Mouse (Mus musculus): ENCODE data around the gene Pnpla1. TPM values are rescaled to one million over a fixed set of nuclear protein-coding genes. Genes with fewer than 3 reads are reported as not detected.
"Not testable (repeated sequence)": the region's sequence is repeated elsewhere in the genome, so short reads cannot be mapped to it uniquely, and the experiment has no call there.

Gene Pnpla1
- polyA plus RNA-seq, 1 experiment from 2014 or later: 0.07 TPM

DNA sequence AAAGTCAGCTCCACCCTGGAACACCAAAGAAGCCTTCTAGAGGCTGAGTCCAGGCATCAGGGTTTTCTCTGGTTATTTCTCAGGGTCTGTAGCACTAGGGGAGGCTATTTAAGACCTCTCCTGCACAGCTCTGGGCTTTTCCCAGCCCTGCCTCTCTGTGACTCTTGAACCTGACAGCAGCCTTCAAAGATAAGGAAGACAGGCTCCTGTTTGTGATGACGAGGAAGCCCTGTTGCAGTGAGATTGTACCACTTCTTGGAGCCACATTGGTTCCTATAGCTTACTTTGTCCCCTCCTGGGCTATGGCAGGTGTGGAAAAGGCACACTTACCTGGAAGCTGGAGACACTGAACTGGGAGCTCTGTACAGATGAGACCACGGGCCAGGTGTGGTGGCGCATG, 25.3 kb upstream of the Pnpla1 start:
- peaks cover 21% of the 10 kb centered on the region for H3K36me3 ChIP-seq (ENCODE audit: control insufficient read depth, insufficient read depth, low read length)
- no peaks in the 10 kb centered on the region for H3K4me1 ChIP-seq (ENCODE audit: control insufficient read depth, insufficient read depth, low read length)
- WGBS: 95% methylated on average over 3 of the region's 3 CpGs
- no peaks in the 10 kb centered on the region for H3K27me3 ChIP-seq (ENCODE audit: control insufficient read depth, insufficient read depth, low read length)
- no peaks in the 10 kb centered on the region for H3K9me3 ChIP-seq (ENCODE audit: control insufficient read depth, low read length)
- no peak overlapping the region for H3K4me2 ChIP-seq (ENCODE audit: low read depth, low read length)
- ATAC-seq (ENCODE audit: low read depth): no peak
- no peak overlapping the region for H3K4me3 ChIP-seq (ENCODE audit: low read depth, low read length)
- no peak overlapping the region for H3K27ac ChIP-seq (ENCODE audit: low read depth, low read length)
- H3K9ac ChIP-seq (replicated peaks; ENCODE audit: low read depth, low read length): no peak overlapping the region

DNA sequence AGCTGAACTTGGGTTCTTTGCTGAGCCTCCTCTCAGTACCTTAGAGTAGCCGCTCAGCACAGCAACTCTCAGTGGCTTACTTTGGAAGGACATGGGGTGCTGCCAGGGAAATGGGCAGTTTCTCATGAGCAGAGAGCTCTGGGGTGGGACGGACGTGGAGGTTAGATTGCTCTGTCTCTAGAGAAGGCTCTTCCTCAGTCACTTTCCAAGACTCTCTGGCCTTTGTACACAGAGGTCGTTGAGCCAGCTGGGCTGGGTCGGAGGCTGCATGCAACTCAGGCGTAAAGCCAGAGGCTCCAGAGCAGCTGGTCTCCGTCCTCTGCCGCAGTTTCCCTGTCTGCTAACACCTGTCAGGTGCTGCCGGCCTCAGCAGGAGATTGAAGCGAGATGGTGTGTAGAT, 23.5 kb upstream of the Pnpla1 start:
- no peak for ATAC-seq (ENCODE audit: low read depth)
- no peaks in the 10 kb centered on the region for H3K4me1 ChIP-seq (ENCODE audit: control insufficient read depth, insufficient read depth, low read length)
- WGBS: 82% methylated on average over 10 of the region's 10 CpGs
- H3K9ac ChIP-seq (replicated peaks; ENCODE audit: low read depth, low read length): no peak overlapping the region
- H3K27me3 ChIP-seq (ENCODE audit: control insufficient read depth, insufficient read depth, low read length): no peaks in the 10 kb centered on the region
- no peak overlapping the region for H3K4me3 ChIP-seq (ENCODE audit: low read depth, low read length)
- peaks cover 28% of the 10 kb centered on the region for H3K36me3 ChIP-seq (ENCODE audit: control insufficient read depth, insufficient read depth, low read length)
- no peaks in the 10 kb centered on the region for H3K9me3 ChIP-seq (ENCODE audit: control insufficient read depth, low read length)
- H3K27ac ChIP-seq (ENCODE audit: low read depth, low read length): no peak overlapping the region
- no peak overlapping the region for H3K4me2 ChIP-seq (ENCODE audit: low read depth, low read length)

DNA sequence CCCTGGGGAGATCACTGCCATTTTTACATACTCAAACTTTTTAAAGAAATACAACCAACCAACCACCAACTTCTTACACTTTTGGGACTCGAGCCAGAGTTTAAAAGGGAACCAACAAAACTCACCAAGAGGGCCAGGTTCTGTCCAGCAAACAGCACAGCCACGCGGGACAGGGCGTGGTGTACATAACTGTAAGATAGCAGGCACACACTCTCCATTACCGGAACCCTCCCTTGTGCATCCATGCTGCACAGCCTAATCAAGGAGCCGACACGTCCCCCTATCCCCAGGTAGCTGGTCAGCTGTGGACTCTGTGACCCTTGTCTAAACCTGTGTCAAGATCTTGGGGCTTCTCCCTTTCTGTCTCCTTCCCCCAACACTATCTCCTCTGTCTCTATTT, 20.4 kb upstream of the Pnpla1 start:
- H3K27ac ChIP-seq (ENCODE audit: low read depth, low read length): no peak overlapping the region
- H3K4me3 ChIP-seq (ENCODE audit: low read depth, low read length): no peak overlapping the region
- H3K27me3 ChIP-seq (ENCODE audit: control insufficient read depth, insufficient read depth, low read length): no peaks in the 10 kb centered on the region
- H3K9ac ChIP-seq (replicated peaks; ENCODE audit: low read depth, low read length): no peak overlapping the region
- no peak overlapping the region for H3K4me2 ChIP-seq (ENCODE audit: low read depth, low read length)
- H3K9me3 ChIP-seq (ENCODE audit: control insufficient read depth, low read length): no peaks in the 10 kb centered on the region
- no peak for ATAC-seq (ENCODE audit: low read depth)
- H3K36me3 ChIP-seq (ENCODE audit: control insufficient read depth, insufficient read depth, low read length): peaks cover 26% of the 10 kb centered on the region
- H3K4me1 ChIP-seq (ENCODE audit: control insufficient read depth, insufficient read depth, low read length): no peaks in the 10 kb centered on the region
- 94% methylated on average over 7 of the region's 7 CpGs for WGBS

DNA sequence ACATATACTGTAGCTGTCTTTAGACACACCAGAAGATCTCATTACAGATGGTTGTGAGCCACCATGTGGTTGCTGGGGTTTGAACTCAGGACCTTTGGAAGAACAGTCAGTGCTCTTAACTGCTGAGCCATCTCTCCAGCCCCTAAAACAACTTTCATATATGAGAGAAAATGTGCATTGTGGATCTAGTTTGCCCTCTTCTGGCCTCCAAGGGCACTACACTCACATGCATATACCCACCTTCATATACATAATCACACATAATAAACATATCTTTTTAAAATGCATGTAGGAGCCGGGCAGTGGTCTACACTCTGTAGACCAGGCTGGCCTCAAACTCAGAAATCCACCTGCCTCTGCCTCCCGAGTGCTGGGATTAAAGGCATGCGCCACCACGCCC, 16.3 kb upstream of the Pnpla1 start:
- ATAC-seq (ENCODE audit: low read depth); H3K4me1 ChIP-seq (ENCODE audit: control insufficient read depth, insufficient read depth, low read length); H3K9me3 ChIP-seq (ENCODE audit: control insufficient read depth, low read length); H3K9ac ChIP-seq (replicated peaks; ENCODE audit: low read depth, low read length); H3K4me2 ChIP-seq (ENCODE audit: low read depth, low read length); H3K27ac ChIP-seq (ENCODE audit: low read depth, low read length); H3K27me3 ChIP-seq (ENCODE audit: control insufficient read depth, insufficient read depth, low read length); H3K4me3 ChIP-seq (ENCODE audit: low read depth, low read length): not testable (repeated sequence)
- 99% methylated on average over 4 of the region's 4 CpGs for WGBS
- H3K36me3 ChIP-seq (ENCODE audit: control insufficient read depth, insufficient read depth, low read length): peaks cover 19% of the 10 kb centered on the region

DNA sequence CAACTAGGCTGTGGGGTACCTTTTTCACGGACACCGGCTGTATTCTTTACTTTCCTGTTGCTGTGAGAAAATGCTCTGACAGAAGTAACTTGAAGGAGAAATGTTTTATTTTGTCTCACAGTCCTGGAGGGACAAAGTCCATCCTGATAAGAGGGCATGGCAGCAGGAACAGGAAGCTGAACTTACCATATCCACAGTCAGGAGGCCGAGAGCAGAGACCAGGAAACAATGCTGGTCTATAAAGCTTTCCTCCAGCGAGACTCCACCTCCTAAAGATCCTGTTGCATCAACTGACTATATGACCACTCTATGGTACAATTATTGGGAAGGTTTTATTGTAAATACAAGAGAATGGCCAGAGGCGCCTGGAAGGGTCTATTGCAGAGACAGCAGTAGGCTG, 14.5 kb upstream of the Pnpla1 start:
- H3K4me3 ChIP-seq (ENCODE audit: low read depth, low read length): no peak overlapping the region
- H3K9ac ChIP-seq (replicated peaks; ENCODE audit: low read depth, low read length): no peak overlapping the region
- no peaks in the 10 kb centered on the region for H3K27me3 ChIP-seq (ENCODE audit: control insufficient read depth, insufficient read depth, low read length)
- H3K4me2 ChIP-seq (ENCODE audit: low read depth, low read length): no peak overlapping the region
- H3K9me3 ChIP-seq (ENCODE audit: control insufficient read depth, low read length): no peaks in the 10 kb centered on the region
- peaks cover 3% of the 10 kb centered on the region; the same call in 1 of the 2 replicates for H3K36me3 ChIP-seq (ENCODE audit: control insufficient read depth, insufficient read depth, low read length)
- H3K27ac ChIP-seq (ENCODE audit: low read depth, low read length): no peak overlapping the region
- no peak for ATAC-seq (ENCODE audit: low read depth)
- no peaks in the 10 kb centered on the region for H3K4me1 ChIP-seq (ENCODE audit: control insufficient read depth, insufficient read depth, low read length)
- WGBS: 62% methylated on average over 5 of the region's 5 CpGs

DNA sequence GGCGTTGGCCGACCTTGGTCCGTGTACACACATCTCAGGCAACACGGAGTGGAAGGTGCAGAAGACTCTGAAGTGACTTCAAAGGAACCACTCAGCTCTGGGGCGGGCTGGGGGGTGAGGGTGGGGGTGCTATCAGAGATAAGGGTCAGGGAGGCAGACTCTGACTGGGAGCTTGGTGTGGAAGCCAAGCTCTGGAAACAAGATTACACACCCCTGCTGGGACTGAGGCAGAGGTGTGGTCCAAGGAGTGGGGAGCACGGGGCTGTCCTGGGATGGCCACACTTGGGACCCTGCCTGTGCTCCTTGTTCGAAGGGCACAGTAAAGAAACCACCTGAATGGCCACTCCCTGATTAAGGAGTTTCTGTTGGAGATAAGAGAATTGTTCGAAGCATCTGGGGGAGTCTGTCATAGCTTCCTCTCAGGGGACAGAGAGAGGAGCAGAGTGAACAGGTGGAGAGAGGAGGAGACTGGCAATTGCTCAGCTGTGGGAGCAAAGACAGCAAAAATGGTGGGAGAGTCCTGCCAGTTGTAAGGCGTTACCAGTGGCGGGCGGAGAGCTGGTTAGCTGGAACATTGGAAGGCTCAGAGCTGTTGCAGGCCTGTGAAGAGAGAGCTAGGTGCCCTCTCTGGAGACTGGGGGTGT, 11.1 kb upstream of the Pnpla1 start:
- Histone ChIP-seq H3K36me3 (ENCODE audit: control insufficient read depth, insufficient read depth, low read length) (no peaks in the 10 kb centered on the region), H3K27me3 (ENCODE audit: control insufficient read depth, insufficient read depth, low read length) (no peaks in the 10 kb centered on the region), H3K4me3 (ENCODE audit: low read depth, low read length) (no peak overlapping the region), H3K4me1 (ENCODE audit: control insufficient read depth, insufficient read depth, low read length) (no peaks in the 10 kb centered on the region), H3K4me2 (ENCODE audit: low read depth, low read length) (no peak overlapping the region), H3K9me3 (ENCODE audit: control insufficient read depth, low read length) (no peaks in the 10 kb centered on the region), H3K9ac (replicated peaks; ENCODE audit: low read depth, low read length) (no peak overlapping the region), H3K27ac (ENCODE audit: low read depth, low read length) (no peak overlapping the region)
- WGBS: 70% methylated on average over 11 of the region's 11 CpGs
- no peak for ATAC-seq (ENCODE audit: low read depth)

DNA sequence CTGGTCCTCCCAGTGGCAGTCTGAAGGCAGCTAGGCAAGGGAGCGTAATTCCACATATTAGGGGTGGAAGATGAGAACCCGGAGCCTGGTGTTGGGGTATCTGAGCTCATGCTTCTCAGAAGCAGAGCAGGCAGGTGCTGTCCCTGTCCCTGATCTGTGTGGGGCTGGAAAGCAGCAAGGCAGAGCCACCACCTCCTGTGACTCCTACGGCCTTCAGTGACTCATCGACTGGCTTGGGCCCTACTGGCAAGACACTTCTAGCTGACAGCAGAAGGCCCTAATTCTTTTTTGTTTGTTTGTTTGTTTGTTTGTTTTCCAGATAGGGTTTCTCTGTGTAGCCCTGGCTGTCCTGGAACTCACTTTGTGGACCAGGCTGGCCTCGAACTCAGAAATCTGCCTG, 7.7 kb upstream of the Pnpla1 start:
- 92% methylated on average over 5 of the region's 5 CpGs for WGBS
- Histone ChIP-seq H3K4me3 (ENCODE audit: low read depth, low read length) (no peak overlapping the region), H3K4me1 (ENCODE audit: control insufficient read depth, insufficient read depth, low read length) (no peaks in the 10 kb centered on the region), H3K27ac (ENCODE audit: low read depth, low read length) (no peak overlapping the region), H3K36me3 (ENCODE audit: control insufficient read depth, insufficient read depth, low read length) (no peaks in the 10 kb centered on the region), H3K9ac (replicated peaks; ENCODE audit: low read depth, low read length) (no peak overlapping the region), H3K9me3 (ENCODE audit: control insufficient read depth, low read length) (no peaks in the 10 kb centered on the region), H3K4me2 (ENCODE audit: low read depth, low read length) (no peak overlapping the region), H3K27me3 (ENCODE audit: control insufficient read depth, insufficient read depth, low read length) (no peaks in the 10 kb centered on the region)
- ATAC-seq (ENCODE audit: low read depth): no peak

DNA sequence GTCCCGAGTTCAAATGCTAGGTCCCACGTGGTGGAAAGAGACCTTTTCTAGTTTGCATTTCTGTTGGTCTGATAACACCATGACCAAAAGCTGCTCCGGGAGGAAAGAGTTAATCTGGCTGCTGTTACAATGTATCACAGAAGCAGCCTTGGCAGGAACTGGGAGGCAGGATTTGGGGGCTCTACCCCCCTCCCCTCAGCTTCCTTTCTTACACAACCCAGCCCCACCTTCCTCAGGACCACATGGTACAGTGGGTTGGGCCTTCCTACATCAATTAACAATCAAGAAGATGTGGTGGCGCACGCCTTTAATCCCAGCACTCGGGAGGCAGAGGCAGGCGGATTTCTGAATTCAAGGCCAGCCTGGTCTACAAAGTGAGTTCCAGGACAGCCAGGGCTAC, 3.8 kb upstream of the Pnpla1 start:
- Histone ChIP-seq H3K4me1 (ENCODE audit: control insufficient read depth, insufficient read depth, low read length) (no peaks in the 10 kb centered on the region), H3K27ac (ENCODE audit: low read depth, low read length) (no peak overlapping the region), H3K4me2 (ENCODE audit: low read depth, low read length) (no peak overlapping the region), H3K9me3 (ENCODE audit: control insufficient read depth, low read length) (peaks cover 3% of the 10 kb centered on the region; the same call in 1 of the 2 replicates), H3K4me3 (ENCODE audit: low read depth, low read length) (no peak overlapping the region), H3K27me3 (ENCODE audit: control insufficient read depth, insufficient read depth, low read length) (no peaks in the 10 kb centered on the region), H3K36me3 (ENCODE audit: control insufficient read depth, insufficient read depth, low read length) (no peaks in the 10 kb centered on the region), H3K9ac (replicated peaks; ENCODE audit: low read depth, low read length) (no peak overlapping the region)
- WGBS: 83% methylated on average over 6 of the region's 7 CpGs
- ATAC-seq (ENCODE audit: low read depth): no peak

DNA sequence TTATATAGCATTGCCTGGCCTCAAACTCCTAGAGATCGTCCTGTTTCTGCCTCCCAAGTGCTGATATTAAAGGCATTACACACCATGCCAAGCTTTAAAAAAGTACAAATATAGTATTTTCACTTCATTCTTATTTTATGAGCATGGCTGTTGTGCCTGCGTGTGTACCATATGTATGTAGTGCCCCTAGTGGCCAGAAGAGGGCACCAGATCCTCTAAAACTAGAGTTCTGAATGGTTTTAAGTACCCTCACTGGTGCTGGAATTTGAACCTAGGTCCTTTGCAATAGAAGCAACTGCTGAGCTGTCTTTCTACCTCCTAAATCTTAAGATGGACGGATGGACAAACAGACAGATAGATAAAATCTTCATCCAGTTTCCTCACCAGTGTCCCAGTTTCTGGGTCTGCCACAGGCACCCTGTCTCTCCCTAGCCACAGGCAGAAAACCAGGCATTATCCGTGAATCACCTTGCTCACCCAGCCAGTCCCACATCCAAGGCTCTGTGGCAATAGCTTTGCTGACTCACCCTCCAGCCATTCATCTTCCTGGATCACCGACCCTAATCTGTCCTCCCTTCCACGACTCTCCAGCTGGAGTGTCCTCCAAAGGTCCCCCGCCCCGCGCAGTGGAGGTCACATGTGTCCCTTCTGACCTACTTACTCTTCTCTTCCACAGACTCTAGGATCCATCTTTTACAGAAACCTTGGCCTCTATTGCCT, 2.9 kb upstream of the Pnpla1 start:
- no peak for ATAC-seq (ENCODE audit: low read depth)
- Histone ChIP-seq H3K27ac (ENCODE audit: low read depth, low read length) (no peak overlapping the region), H3K36me3 (ENCODE audit: control insufficient read depth, insufficient read depth, low read length) (no peaks in the 10 kb centered on the region), H3K27me3 (ENCODE audit: control insufficient read depth, insufficient read depth, low read length) (no peaks in the 10 kb centered on the region), H3K9ac (replicated peaks; ENCODE audit: low read depth, low read length) (no peak overlapping the region), H3K4me3 (ENCODE audit: low read depth, low read length) (no peak overlapping the region), H3K4me2 (ENCODE audit: low read depth, low read length) (no peak overlapping the region), H3K9me3 (ENCODE audit: control insufficient read depth, low read length) (peaks cover 3% of the 10 kb centered on the region; the same call in 1 of the 2 replicates), H3K4me1 (ENCODE audit: control insufficient read depth, insufficient read depth, low read length) (no peaks in the 10 kb centered on the region)
- 82% methylated on average over 9 of the region's 9 CpGs for WGBS
